Mouse (Mus musculus) adrenal gland, postnatal 14 days (tissue): ENCODE data around the gene Myom3. TPM values are rescaled to one million over a fixed set of nuclear protein-coding genes. Genes with fewer than 3 reads are reported as not detected.
A peak's percentile ranks its signal among the peaks of the same experiment; 100 is the strongest.

Experiments
- DNase-seq: peaks from one replicate; pipeline ENCODE4 v3.0.0; 2021; ENCODE audit warnings: mixed read lengths
- total RNA-seq: library from RNA; stranded (reverse); gene quantifications from 2 replicates; pipeline ENCODE4 v1.2.3, GENCODE M21; 2021

Gene Myom3
- total RNA-seq, 1 experiment from 2014 or later, result 0.59 TPM

GRCm38 (mm10) chr4:135814896-135815295, 55.4 kb downstream of the Myom3 start:
- DNase-seq, result no peak

GRCm38 (mm10) chr4:135816905-135817622, 57.5 kb downstream of the Myom3 start:
- DNase-seq, result peak; percentile 71

GRCm38 (mm10) chr4:135818366-135818765, 58.9 kb downstream of the Myom3 start:
- DNase-seq, result no peak

DNA sequence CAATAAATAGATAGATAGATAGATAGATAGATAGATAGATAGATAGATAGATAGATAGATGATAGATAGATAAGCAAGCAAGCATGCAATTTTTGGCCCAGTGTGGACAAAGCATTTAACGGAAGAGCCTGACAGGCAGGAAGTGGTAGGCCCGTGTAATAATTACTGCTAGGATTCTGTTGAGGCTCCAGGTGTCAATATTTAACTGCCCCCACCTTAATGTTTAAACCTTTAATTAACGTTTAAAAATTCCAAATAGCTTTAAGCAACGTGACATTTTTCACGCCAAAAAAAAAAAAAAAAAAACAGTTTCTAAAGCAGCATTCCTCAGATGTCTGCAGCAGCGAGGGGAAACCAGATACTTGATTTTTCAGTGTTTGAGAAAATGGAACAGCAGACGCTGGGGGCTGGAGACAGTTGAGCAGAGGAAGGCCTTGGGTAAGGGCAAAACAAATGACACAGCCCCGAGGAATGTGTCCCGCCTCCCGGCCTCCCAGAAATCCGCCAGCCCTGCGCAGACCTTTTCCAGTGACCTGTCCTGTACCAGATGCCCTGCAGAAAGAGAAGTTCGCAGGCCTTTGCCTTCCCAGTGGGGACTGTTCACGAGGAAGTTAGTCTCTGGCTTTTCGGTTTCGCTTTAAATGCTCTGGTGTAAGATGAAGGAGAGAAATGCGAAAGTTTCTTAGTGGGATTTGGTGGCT, 60.5 kb downstream of the Myom3 start:
- DNase-seq, result peak; percentile 87

GRCm38 (mm10) chr4:135821772-135822171, 62.3 kb downstream of the Myom3 start:
- DNase-seq, result no peak

DNA sequence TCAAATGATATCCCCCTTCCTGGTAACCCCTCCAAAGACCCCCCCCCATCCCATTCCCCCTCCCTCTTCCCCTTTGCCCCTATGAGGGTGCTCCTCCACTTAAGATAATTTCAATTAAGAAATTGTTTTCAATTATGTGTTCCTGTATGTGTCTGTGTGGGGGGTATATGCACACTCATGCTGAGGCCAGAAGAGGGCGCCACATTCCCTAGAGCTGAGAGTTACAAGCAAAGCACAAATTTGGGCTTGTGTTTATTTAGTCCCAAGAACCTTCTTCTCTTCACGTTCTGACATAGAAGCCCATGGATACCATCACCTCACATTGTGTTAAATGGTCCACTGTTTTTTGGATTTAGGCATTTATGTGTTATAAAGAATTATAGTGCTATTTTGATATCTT, 63.8 kb downstream of the Myom3 start:
- peak; percentile 83 for DNase-seq

DNA sequence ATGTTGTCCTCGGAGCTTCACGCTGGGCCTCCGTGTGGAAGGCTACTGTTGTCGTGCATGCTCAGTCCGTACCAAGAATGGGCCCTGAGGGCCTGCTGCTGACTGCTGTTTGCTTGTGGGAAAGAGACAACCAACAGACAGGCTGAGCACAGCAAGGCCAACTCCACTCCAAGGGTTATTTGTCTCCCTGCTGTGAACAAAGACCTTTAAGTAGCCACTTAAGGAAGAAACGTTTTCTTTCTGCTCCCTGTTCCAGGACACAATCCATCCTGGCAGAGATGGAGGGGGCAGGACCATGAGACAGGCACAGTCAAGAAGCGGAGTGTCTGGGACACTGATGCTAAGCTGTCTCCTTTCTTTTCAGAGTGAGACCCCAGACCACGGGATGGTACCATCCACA, 64.7 kb downstream of the Myom3 start:
- no peak for DNase-seq

DNA sequence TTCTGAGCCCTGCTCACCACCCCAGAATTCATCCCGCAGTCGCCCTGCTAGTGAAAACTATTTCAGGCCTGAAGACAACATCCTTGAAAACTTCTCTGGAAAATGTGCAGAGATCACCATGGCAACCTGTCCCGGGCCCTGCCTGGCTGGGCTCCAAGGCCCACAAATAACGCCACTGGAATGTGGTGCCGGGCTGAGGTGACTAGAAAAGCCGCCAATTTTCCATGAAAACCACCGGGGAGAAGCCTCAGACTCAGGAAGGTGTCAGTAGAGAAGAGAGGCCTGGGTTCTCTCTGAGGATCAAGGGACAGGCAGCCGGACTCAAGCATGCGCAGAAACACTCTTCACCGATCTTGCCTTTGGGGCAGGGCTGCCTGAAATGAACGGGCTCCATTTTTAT, 69.0 kb downstream of the Myom3 start:
- peak; percentile 92 for DNase-seq

- peak; percentile 48 for DNase-seq
Observed at GRCm38 (mm10) chr4:135832070-135832469, 72.6 kb downstream of the Myom3 start.

DNA sequence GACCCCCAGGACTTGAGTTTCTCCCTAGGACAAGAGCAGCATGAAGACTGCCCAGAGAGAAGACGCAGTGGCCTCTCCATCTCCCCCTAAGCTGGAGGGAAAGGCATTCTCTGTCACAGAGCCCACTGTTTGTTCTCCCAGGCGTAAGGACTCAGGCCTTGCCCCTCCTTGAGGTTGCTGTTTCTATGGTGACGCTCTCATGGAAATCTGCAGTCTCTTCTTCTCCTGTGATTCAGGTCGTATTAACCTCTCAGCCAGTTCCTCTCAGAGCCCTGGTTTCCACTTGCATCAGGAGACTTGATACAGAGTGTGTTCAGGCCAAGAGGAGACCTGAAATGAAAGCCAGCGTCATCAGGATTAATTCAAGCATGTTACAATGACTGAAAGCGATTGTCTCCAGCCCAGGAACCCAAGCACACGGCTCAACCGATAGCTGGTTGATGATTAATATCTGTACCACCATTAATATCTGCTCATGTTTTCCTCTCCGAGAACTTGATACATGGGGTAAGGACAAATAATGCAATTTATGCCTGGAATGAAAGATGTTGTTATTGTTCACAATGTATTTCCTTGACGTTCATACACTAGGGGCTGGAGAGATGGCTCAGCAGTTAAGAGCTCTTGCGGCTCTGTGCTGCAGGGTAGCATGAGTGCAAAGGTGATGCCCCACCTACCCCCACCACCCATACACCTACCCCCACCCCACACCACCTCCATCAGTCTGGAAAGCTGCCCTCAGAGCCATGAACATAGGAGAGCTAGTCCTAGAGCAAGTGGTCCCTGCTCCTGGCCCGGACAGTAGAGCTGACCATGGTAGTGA, 74.0 kb downstream of the Myom3 start:
- DNase-seq, result no peak

GRCm38 (mm10) chr4:135834124-135834717, 74.7 kb downstream of the Myom3 start:
- no peak for DNase-seq

DNA sequence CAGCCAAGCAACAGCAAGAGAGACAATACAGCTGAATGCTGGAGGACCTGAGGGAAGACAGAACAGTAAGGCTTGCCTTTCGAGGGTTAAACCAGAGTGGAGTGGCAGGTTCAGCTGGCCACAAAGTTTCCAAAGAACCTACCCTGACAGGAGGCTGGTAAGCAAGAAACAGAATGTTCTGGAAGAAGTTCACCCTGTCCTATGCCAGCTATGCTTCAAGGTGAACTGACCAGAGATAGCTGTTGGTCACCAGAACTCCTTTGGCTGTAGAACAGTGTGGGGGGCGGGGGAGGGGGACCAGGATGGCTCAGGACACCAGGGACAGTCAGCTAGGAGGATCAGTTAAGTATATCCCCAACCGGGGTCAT, 79.4 kb downstream of the Myom3 start:
- peak; percentile 16 for DNase-seq

GRCm38 (mm10) chr4:135839293-135840011, 79.9 kb downstream of the Myom3 start:
- no peak for DNase-seq

- DNase-seq, result no peak
Observed at GRCm38 (mm10) chr4:135844400-135844799, 84.9 kb downstream of the Myom3 start.

GRCm38 (mm10) chr4:135847581-135847980, 88.1 kb downstream of the Myom3 start:
- peak; percentile 85 for DNase-seq

- peak; percentile 29 for DNase-seq
Observed at GRCm38 (mm10) chr4:135850411-135851095, 91.0 kb downstream of the Myom3 start.

GRCm38 (mm10) chr4:135851942-135852341, 92.4 kb downstream of the Myom3 start:
- no peak for DNase-seq

GRCm38 (mm10) chr4:135853987-135854546, 94.6 kb downstream of the Myom3 start:
- no peak for DNase-seq

DNA sequence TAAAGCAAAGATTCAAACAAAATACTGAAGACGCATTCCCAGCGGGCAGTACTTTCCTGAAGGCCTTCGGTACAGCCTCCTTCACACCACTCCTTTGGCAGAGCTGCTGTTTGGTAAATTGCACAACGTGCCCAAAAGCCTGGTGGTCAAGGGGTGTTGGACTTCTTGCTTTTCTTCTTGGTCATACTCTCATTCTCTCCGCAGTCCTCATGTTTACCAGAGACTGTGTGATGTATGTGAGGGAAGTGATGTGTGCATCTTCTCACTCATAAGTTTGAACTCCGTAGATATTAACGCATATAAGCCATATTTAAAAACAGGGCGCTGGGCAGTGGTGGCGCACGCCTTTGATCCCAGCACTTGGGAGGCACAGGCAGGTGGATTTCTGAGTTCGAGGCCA, 95.1 kb downstream of the Myom3 start:
- DNase-seq, result no peak

DNA sequence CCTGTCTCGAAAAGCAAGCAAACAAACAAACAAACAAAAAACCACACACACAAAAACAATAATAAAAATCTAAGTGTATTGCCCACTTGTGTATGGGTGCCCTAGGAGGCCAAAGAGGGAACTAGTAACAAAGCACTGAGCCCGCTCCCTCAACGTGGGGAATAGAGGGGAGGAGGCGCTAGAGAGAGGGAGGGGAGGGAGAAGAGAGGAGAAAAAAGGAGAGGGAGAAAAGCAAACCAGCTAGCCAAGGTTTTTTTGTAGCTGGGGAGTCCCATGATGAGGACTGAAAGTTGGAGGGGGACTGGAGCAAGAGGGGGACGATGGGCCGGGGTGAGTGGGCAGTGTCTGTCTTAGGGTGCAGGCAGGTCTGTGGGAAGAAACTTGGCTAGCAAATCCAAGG, 95.6 kb downstream of the Myom3 start:
- peak; percentile 42 for DNase-seq
